Mouse (Mus musculus) MEL (cell line): ENCODE data around the gene Hspa12b. TPM values are rescaled to one million over a fixed set of nuclear protein-coding genes. Genes with fewer than 3 reads are reported as not detected.
"Not testable (repeated sequence)": the region's sequence is repeated elsewhere in the genome, so short reads cannot be mapped to it uniquely, and the experiment has no call there.

Experiments used
- DNase-seq: peaks from one replicate; pipeline ENCODE4 v3.0.0; 2011; ENCODE audit warnings: low read depth, low spot score
- H3K27ac ChIP-seq: 2 replicates; pipeline ENCODE4 v1.5.1; 2012; ENCODE audit warnings: low read depth, mild to moderate bottlenecking, control low read depth, low read length, moderate library complexity; ENCODE audit not compliant: control insufficient read depth
- H3K27me3 ChIP-seq, 2 experiments: fragments of 150-350 bp in 1 of 2; sonication (generic) in 1 of 2; 2 replicates each; pipeline ENCODE4 v1.6.1; 2012; ENCODE audit warnings: low read length in 2 of 2, mild to moderate bottlenecking in 2 of 2, improper control_type of control experiment in 1 of 2, moderate library complexity in 1 of 2; ENCODE audit not compliant: insufficient read depth in 2 of 2, control insufficient read depth in 1 of 2
- H3K36me3 ChIP-seq, 2 experiments: 2 replicates each; pipeline ENCODE4 v1.6.1; 2012 to 2014; ENCODE audit warnings: low read length in 2 of 2, improper control_type of control experiment in 1 of 2, inconsistent platforms in 1 of 2, mild to moderate bottlenecking in 1 of 2; ENCODE audit not compliant: insufficient read depth in 2 of 2, control insufficient read depth in 1 of 2
- H3K4me1 ChIP-seq, 2 experiments: fragments of 150-350 bp in 1 of 2; sonication (generic) in 1 of 2; 2 replicates each; pipeline ENCODE4 v1.6.1; 2012; ENCODE audit warnings: low read length in 2 of 2, improper control_type of control experiment in 1 of 2, mild to moderate bottlenecking in 1 of 2; ENCODE audit not compliant: insufficient read depth in 2 of 2, control insufficient read depth in 1 of 2
- H3K4me3 ChIP-seq, 2 experiments: fragments of 150-350 bp in 1 of 2; sonication (generic) in 1 of 2; 2 replicates each; pipeline ENCODE4 v1.5.1; 2012; ENCODE audit warnings: low read depth in 2 of 2, low read length in 2 of 2, mild to moderate bottlenecking in 2 of 2, moderate library complexity in 2 of 2, control low read depth in 1 of 2, improper control_type of control experiment in 1 of 2; ENCODE audit not compliant: control insufficient read depth in 1 of 2, insufficient read depth in 1 of 2
- H3K79me2 ChIP-seq: 2 replicates; pipeline ENCODE4 v1.6.1; 2012; ENCODE audit warnings: mild to moderate bottlenecking, low read length, moderate library complexity; ENCODE audit not compliant: control insufficient read depth, poor library complexity, insufficient read depth
- H3K9ac ChIP-seq: 2 replicates; pipeline ENCODE4 v1.6.1; 2012; ENCODE audit warnings: low read depth, mild to moderate bottlenecking, control low read depth, low read length, moderate library complexity; ENCODE audit not compliant: control insufficient read depth, poor library complexity, severe bottlenecking
- H3K9me3 ChIP-seq: fragments of 150-350 bp; sonication (generic); replicated peaks from 2 replicates; pipeline ENCODE4 v1.6.1; 2012; ENCODE audit warnings: mild to moderate bottlenecking, low read length, improper control_type of control experiment, moderate library complexity; ENCODE audit not compliant: insufficient read depth
- BHLHE40 ChIP-seq: IDR thresholded peaks from 2 replicates; pipeline ENCODE4 v1.6.1; 2012; ENCODE audit warnings: low read depth, mild to moderate bottlenecking, inconsistent platforms, low read length, improper control_type of control experiment, borderline replicate concordance
- CHD2 ChIP-seq: IDR thresholded peaks from 2 replicates; pipeline ENCODE4 v1.6.1; 2011; ENCODE audit warnings: low read length, improper control_type of control experiment
- CTCF ChIP-seq, 3 experiments: IDR thresholded peaks in 2 of 3; conservative IDR thresholded peaks in 1 of 3; 2 replicates each; pipeline ENCODE4 v1.5.1; 2011 to 2012; ENCODE audit warnings: low read length in 3 of 3, low read depth in 2 of 3, mild to moderate bottlenecking in 2 of 3, improper control_type of control experiment in 1 of 3, inconsistent platforms in 1 of 3, mixed read lengths in 1 of 3, moderate library complexity in 1 of 3; ENCODE audit not compliant: control insufficient read depth in 1 of 3, insufficient read depth in 1 of 3, poor library complexity in 1 of 3, severe bottlenecking in 1 of 3
- ETS1 ChIP-seq: IDR thresholded peaks from 2 replicates; pipeline ENCODE4 v1.6.1; 2012; ENCODE audit warnings: low read depth, mild to moderate bottlenecking, inconsistent platforms, low read length, improper control_type of control experiment, moderate library complexity
- GATA1 ChIP-seq: IDR thresholded peaks from 2 replicates; pipeline ENCODE4 v1.6.1; 2011; ENCODE audit warnings: low read depth, low read length, improper control_type of control experiment
- KAT2A ChIP-seq: conservative IDR thresholded peaks from 2 replicates; pipeline ENCODE4 v1.6.1; 2012; ENCODE audit warnings: low read depth, low read length, improper control_type of control experiment, inconsistent platforms
- MAX ChIP-seq: IDR thresholded peaks from 2 replicates; pipeline ENCODE4 v1.6.1; 2011; ENCODE audit warnings: low read length, improper control_type of control experiment
- MAZ ChIP-seq: IDR thresholded peaks from 2 replicates; pipeline ENCODE4 v1.6.1; 2012; ENCODE audit warnings: low read depth, mild to moderate bottlenecking, inconsistent platforms, low read length, improper control_type of control experiment
- MEF2A ChIP-seq: IDR thresholded peaks from 2 replicates; pipeline ENCODE4 v1.6.1; 2014; ENCODE audit warnings: low read depth, mild to moderate bottlenecking, inconsistent platforms, low read length, improper control_type of control experiment; ENCODE audit not compliant: poor library complexity, insufficient replicate concordance, severe bottlenecking; ENCODE audit errors: extremely low read depth
- MXI1 ChIP-seq: IDR thresholded peaks from 2 replicates; pipeline ENCODE4 v1.6.1; 2011; ENCODE audit warnings: mild to moderate bottlenecking, low read depth, low read length, improper control_type of control experiment
- RAD21 ChIP-seq: IDR thresholded peaks from 2 replicates; pipeline ENCODE4 v1.6.1; 2011; ENCODE audit warnings: mild to moderate bottlenecking, low read depth, low read length, improper control_type of control experiment
- RCOR1 ChIP-seq: IDR thresholded peaks from 2 replicates; pipeline ENCODE4 v1.6.1; 2012; ENCODE audit warnings: low read depth, mild to moderate bottlenecking, inconsistent platforms, low read length, improper control_type of control experiment
- SIN3A ChIP-seq: IDR thresholded peaks from 2 replicates; pipeline ENCODE4 v1.6.1; 2012; ENCODE audit warnings: low read length, improper control_type of control experiment, inconsistent platforms
- TBP ChIP-seq: IDR thresholded peaks from 2 replicates; pipeline ENCODE4 v1.8.0; 2011; ENCODE audit warnings: low read depth, low read length, improper control_type of control experiment
- USF2 ChIP-seq, 2 experiments: IDR thresholded peaks; 2 replicates each; pipeline ENCODE4 v1.6.1; 2011 to 2012; ENCODE audit warnings: improper control_type of control experiment in 2 of 2, low read length in 2 of 2, borderline replicate concordance in 1 of 2, inconsistent platforms in 1 of 2, low read depth in 1 of 2, mild to moderate bottlenecking in 1 of 2; ENCODE audit not compliant: insufficient read depth in 1 of 2
- ZC3H11A ChIP-seq: IDR thresholded peaks from 2 replicates; pipeline ENCODE4 v1.6.1; 2012; ENCODE audit warnings: low read depth, mild to moderate bottlenecking, inconsistent platforms, low read length, improper control_type of control experiment
- ZNF384 ChIP-seq: IDR thresholded peaks from 2 replicates; pipeline ENCODE4 v1.6.1; 2012; ENCODE audit warnings: low read depth, mild to moderate bottlenecking, inconsistent platforms, low read length, improper control_type of control experiment
- polyA plus RNA-seq, 2 experiments: library from polyadenylated mRNA; stranded (reverse) in 1 of 2; unstranded in 1 of 2; fragments of >175 nt in 1 of 2; fragments of >200 nt in 1 of 2; gene quantifications; 2 replicates each; pipeline versions ENCODE4 v1.2.1 to v1.2.4; 2012; ENCODE audit warnings: low replicate concordance in 2 of 2, low read depth in 1 of 2; ENCODE audit not compliant: insufficient read length in 2 of 2, insufficient read depth in 1 of 2, missing spikeins in 1 of 2
- total RNA-seq: library from RNA; depleted of rRNA; stranded (reverse); fragments of 300-350 nt; gene quantifications from 2 replicates; pipeline ENCODE4 v1.2.3, GENCODE M21; 2012

Hspa12b gene
- total and polyA plus RNA-seq, 3 experiments, result 0.04 to 1.2 TPM; not detected in 1

DNA sequence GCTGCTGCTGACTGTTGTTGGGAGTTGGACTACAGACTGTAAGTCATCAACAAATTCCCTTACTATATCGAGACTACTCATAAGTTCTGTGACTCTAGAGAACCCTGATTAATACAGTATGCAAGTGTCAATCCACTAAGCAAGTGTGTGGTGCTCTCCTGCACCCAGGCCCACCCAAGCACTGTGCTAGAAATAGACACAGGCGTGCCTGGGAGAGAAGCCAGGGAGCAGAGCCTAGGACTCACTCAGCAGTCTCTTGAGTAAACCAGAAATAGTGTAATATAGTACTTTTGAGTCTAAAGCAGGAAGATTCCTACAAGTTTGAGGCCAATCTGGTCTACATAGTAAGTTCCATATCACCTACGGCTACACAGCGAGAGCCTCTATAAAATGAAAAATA, 23.1 kb upstream of the Hspa12b start:
- TF ChIP-seq RCOR1, result no peak
- no peak for TF ChIP-seq BHLHE40
- Histone ChIP-seq H3K9me3 (no peaks in the 10 kb centered on the region), H3K36me3 (no peaks in the 10 kb centered on the region), H3K79me2 (no peaks in the 10 kb centered on the region), H3K4me3 (no peak overlapping the region), H3K27ac (no peak overlapping the region), H3K4me1 (no peaks in the 10 kb centered on the region), H3K27me3 (peaks cover 3 to 4% of the 10 kb centered on the region in 2 experiments; a peak in 3 of 4 replicates), H3K9ac (no peak overlapping the region)
- DNase-seq, result no peak

DNA sequence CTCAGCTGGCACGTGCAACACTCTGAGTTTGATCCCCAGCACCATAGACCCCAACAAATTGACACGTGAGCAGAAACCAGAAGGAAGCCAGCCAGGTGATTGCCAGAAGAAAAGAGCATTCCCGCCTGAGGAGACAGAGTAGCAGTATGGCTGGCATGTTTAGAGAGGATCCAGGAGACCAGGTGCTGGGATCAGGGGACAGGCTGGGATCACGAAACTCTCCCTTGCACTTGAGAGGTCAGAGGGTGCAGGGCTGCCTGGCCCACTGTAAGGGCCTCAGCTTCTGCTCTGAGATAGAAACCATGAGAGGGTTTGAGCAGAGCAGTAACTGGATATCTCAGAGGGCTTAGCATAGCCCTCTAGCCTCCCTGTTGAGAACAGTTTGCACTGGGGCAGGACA, 22.0 kb upstream of the Hspa12b start:
- not testable (repeated sequence) for H3K4me1 ChIP-seq, DNase-seq, H3K9ac ChIP-seq, H3K27ac ChIP-seq, H3K36me3 ChIP-seq, H3K4me3 ChIP-seq, H3K27me3 ChIP-seq, H3K9me3 ChIP-seq, H3K79me2 ChIP-seq

DNA sequence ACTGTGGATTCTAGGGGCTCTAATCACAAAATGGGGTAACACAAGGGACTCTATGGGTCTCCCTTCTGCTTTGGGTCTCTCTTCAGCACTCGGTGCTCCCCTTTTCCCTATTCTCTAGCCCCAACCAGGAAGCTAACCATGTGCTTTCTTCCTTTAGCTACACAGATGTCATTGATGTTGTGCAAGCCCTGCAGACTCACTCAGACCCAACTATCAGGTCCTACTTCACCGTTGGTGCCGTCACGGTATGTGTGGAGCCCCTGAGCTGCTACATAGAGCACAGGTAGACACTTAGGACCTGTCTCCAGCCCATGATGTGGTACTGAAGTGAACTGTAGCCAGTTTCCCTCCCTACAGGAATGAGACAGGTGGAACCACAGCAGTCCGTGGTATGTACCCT, 21.1 kb upstream of the Hspa12b start:
- TF ChIP-seq KAT2A (no peak), TBP (no peak), GATA1 (no peak), ZC3H11A (no peak), MAZ (no peak), CHD2 (no peak), SIN3A (no peak), MXI1 (no peak), ZNF384 (no peak), USF2 (IDR thresholded peaks at IDR 0.05; ENCODE audit: borderline replicate concordance in 1 of 2, insufficient read depth in 1 of 2, low read depth in 1 of 2, low read length in 2 of 2) (no peak), MEF2A (no peak), CTCF (IDR thresholded peaks at IDR 0.05 in 2 of 3, conservative IDR thresholded peaks at IDR 0.05 in 1 of 3; ENCODE audit: control insufficient read depth in 1 of 3, insufficient read depth in 1 of 3, low read depth in 2 of 3, low read length in 3 of 3, poor library complexity in 1 of 3, severe bottlenecking in 1 of 3) (no peak), MAX (no peak), RAD21 (no peak), ETS1 (no peak)
- H3K4me3 ChIP-seq, result no peak overlapping the region
- H3K9me3 ChIP-seq, result no peaks in the 10 kb centered on the region
- H3K9ac ChIP-seq, result no peak overlapping the region
- peaks cover 3 to 4% of the 10 kb centered on the region in 2 experiments; a peak in 3 of 4 replicates for H3K27me3 ChIP-seq
- no peaks in the 10 kb centered on the region for H3K4me1 ChIP-seq
- H3K27ac ChIP-seq, result no peak overlapping the region
- no peak for DNase-seq
- no peaks in the 10 kb centered on the region for H3K79me2 ChIP-seq
- no peaks in the 10 kb centered on the region for H3K36me3 ChIP-seq
